Mouse (Mus musculus) kidney, adult 2 months (tissue): ENCODE measurements around the gene Tmem170b. TPM values are rescaled to one million over a fixed set of nuclear protein-coding genes. Genes with fewer than 3 reads are reported as not detected.

Experiments used
- DNase-seq: peaks from one replicate; pipeline ENCODE4 v3.0.0; 2021
- H3K27ac ChIP-seq: fragments of 200-500 bp; 2 replicates; pipeline ENCODE4 v1.5.1; 2012; ENCODE audit warnings: low read depth, low read length, control low read depth, inconsistent platforms; ENCODE audit not compliant: insufficient read depth
- H3K27me3 ChIP-seq: fragments of 200-500 bp; replicated peaks from 2 replicates; pipeline ENCODE4 v1.6.1; 2012; ENCODE audit warnings: mild to moderate bottlenecking, moderate library complexity, low read length, inconsistent platforms; ENCODE audit not compliant: control insufficient read depth, insufficient read depth
- H3K36me3 ChIP-seq: fragments of 200-500 bp; 2 replicates; pipeline ENCODE4 v1.6.1; 2012; ENCODE audit warnings: mild to moderate bottlenecking, moderate library complexity, low read length, inconsistent platforms; ENCODE audit not compliant: control insufficient read depth, insufficient read depth
- H3K4me1 ChIP-seq: fragments of 200-500 bp; 2 replicates; pipeline ENCODE4 v1.6.1; 2011; ENCODE audit warnings: low read length; ENCODE audit not compliant: control insufficient read depth, insufficient read depth
- H3K4me3 ChIP-seq: fragments of 200-500 bp; 2 replicates; pipeline ENCODE4 v1.5.1; 2011; ENCODE audit warnings: mild to moderate bottlenecking, low read depth, low read length, control low read depth; ENCODE audit not compliant: insufficient read depth
- CTCF ChIP-seq: fragments of 200-500 bp; conservative IDR thresholded peaks from 2 replicates; pipeline ENCODE4 v1.5.1; 2011; ENCODE audit warnings: low read depth, mild to moderate bottlenecking, control low read depth, low read length, moderate library complexity, mixed read lengths; ENCODE audit not compliant: insufficient read depth, insufficient read length
- POLR2A ChIP-seq: fragments of 200-500 bp; IDR thresholded peaks from one replicate; pipeline ENCODE4 v1.6.1; 2011; ENCODE audit warnings: low read depth, low read length, control low read depth
- WGBS: fragments of 180-500 bp; shearing (Covaris S2); methylation state at CpG from one replicate; pipeline ENCODE4 v1.1.7; 2018; 5-methylcytosine and 5-hydroxymethylcytosine counted together
- polyA plus RNA-seq: library from polyadenylated mRNA; depleted of rRNA; stranded (reverse); fragments of >200 nt; gene quantifications from 2 replicates; pipeline ENCODE4 v1.2.3, GENCODE M21; 2012

Gene Tmem170b
- polyA plus RNA-seq, 1 experiment: 4.0 TPM

GRCm38 (mm10) chr13:41638083-41638482 is 32.4 kb downstream of the Tmem170b start:
- no peak for TF ChIP-seq POLR2A
- no peak for TF ChIP-seq CTCF
- DNase-seq: no peak
- no peak overlapping the region for H3K27ac ChIP-seq
- no peak overlapping the region for H3K4me3 ChIP-seq
- H3K4me1 ChIP-seq: no peaks in the 10 kb centered on the region
- H3K36me3 ChIP-seq: no peaks in the 10 kb centered on the region
- 93% methylated on average over 4 of the region's 4 CpGs for WGBS
- no peaks in the 10 kb centered on the region for H3K27me3 ChIP-seq

- WGBS: 15% methylated on average over 6 of the region's 6 CpGs
- H3K36me3 ChIP-seq: no peaks in the 10 kb centered on the region
- H3K4me3 ChIP-seq: no peak overlapping the region
- no peak overlapping the region for H3K27ac ChIP-seq
- H3K4me1 ChIP-seq: peaks cover 8% of the 10 kb centered on the region
- DNase-seq: peak; percentile 83
- no peaks in the 10 kb centered on the region for H3K27me3 ChIP-seq
- TF ChIP-seq POLR2A (no peak), CTCF (0 out of 2 replicates have a peak, but pooled peaks have one; percentile 5)
Observed at GRCm38 (mm10) chr13:41642851-41643250, 37.1 kb downstream of the Tmem170b start.

- Histone ChIP-seq H3K4me3 (no peak overlapping the region), H3K4me1 (peaks cover 8% of the 10 kb centered on the region), H3K27ac (peak overlapping the region; percentile 33), H3K36me3 (no peaks in the 10 kb centered on the region), H3K27me3 (no peaks in the 10 kb centered on the region)
- WGBS: 22% methylated on average over 7 of the region's 7 CpGs
- peak; percentile 89 for DNase-seq
- TF ChIP-seq POLR2A (no peak), CTCF (no peak)
Observed at GRCm38 (mm10) chr13:41643798-41644197, 38.1 kb downstream of the Tmem170b start.

GRCm38 (mm10) chr13:41644591-41645482 is 39.1 kb downstream of the Tmem170b start:
- no peak for DNase-seq
- 59% methylated on average over 10 of the region's 10 CpGs for WGBS
- Histone ChIP-seq H3K27ac (peak overlapping the region; percentile 1; the same call in 1 of the 2 replicates), H3K36me3 (no peaks in the 10 kb centered on the region), H3K4me3 (no peak overlapping the region), H3K4me1 (peaks cover 8% of the 10 kb centered on the region), H3K27me3 (no peaks in the 10 kb centered on the region)
- no peak for TF ChIP-seq CTCF

GRCm38 (mm10) chr13:41645483-41645859 is 39.8 kb downstream of the Tmem170b start:
- no peak for TF ChIP-seq POLR2A
- TF ChIP-seq CTCF: no peak
- WGBS: 90% methylated on average over 5 of the region's 5 CpGs
- peaks cover 8% of the 10 kb centered on the region for H3K4me1 ChIP-seq
- no peaks in the 10 kb centered on the region for H3K27me3 ChIP-seq
- no peak for DNase-seq
- H3K4me3 ChIP-seq: no peak overlapping the region
- H3K27ac ChIP-seq: no peak overlapping the region
- no peaks in the 10 kb centered on the region for H3K36me3 ChIP-seq

- H3K4me3 ChIP-seq: no peak overlapping the region
- H3K27me3 ChIP-seq: no peaks in the 10 kb centered on the region
- 88% methylated on average over 6 of the region's 6 CpGs for WGBS
- no peak for DNase-seq
- TF ChIP-seq POLR2A (no peak), CTCF (no peak)
- H3K4me1 ChIP-seq: peaks cover 8% of the 10 kb centered on the region
- H3K36me3 ChIP-seq: no peaks in the 10 kb centered on the region
- H3K27ac ChIP-seq: no peak overlapping the region
Observed at GRCm38 (mm10) chr13:41647976-41648375, 42.3 kb downstream of the Tmem170b start.

- TF ChIP-seq POLR2A: no peak
- no peak; the same call in 1 of the 2 replicates for TF ChIP-seq CTCF
- no peak for DNase-seq
- H3K36me3 ChIP-seq: no peaks in the 10 kb centered on the region
- no peak overlapping the region for H3K4me3 ChIP-seq
- 88% methylated on average over 7 of the region's 7 CpGs for WGBS
- H3K27me3 ChIP-seq: no peaks in the 10 kb centered on the region
- H3K4me1 ChIP-seq: no peaks in the 10 kb centered on the region
- no peak overlapping the region for H3K27ac ChIP-seq
Observed at GRCm38 (mm10) chr13:41650665-41651064, 45.0 kb downstream of the Tmem170b start.

- no peak overlapping the region for H3K4me3 ChIP-seq
- no peak overlapping the region for H3K27ac ChIP-seq
- TF ChIP-seq CTCF: no peak
- TF ChIP-seq POLR2A: no peak
- H3K27me3 ChIP-seq: no peaks in the 10 kb centered on the region
- 72% methylated on average over 2 of the region's 2 CpGs for WGBS
- H3K4me1 ChIP-seq: no peaks in the 10 kb centered on the region
- no peaks in the 10 kb centered on the region for H3K36me3 ChIP-seq
- DNase-seq: no peak
Observed at GRCm38 (mm10) chr13:41653791-41654190, 48.1 kb downstream of the Tmem170b start.
